Mouse (Mus musculus) brown adipose tissue, adult 24 weeks (tissue): ENCODE results near the gene 4930519P11Rik. TPM values are rescaled to one million over a fixed set of nuclear protein-coding genes. Genes with fewer than 3 reads are reported as not detected.

ENCODE experiments used
- H3K27ac ChIP-seq: fragments of 200-500 bp; replicated peaks from 2 replicates; pipeline ENCODE4 v1.5.1; 2012; ENCODE audit warnings: low read depth, mild to moderate bottlenecking, low read length
- H3K4me1 ChIP-seq: fragments of 200-500 bp; 2 replicates; pipeline ENCODE4 v1.6.1; 2012; ENCODE audit warnings: low read length, mixed read lengths; ENCODE audit not compliant: control insufficient read depth, insufficient read depth, insufficient read length
- H3K4me3 ChIP-seq: fragments of 200-500 bp; 2 replicates; pipeline ENCODE4 v1.5.1; 2012; ENCODE audit warnings: low read depth, mild to moderate bottlenecking, low read length, moderate library complexity; ENCODE audit not compliant: insufficient read depth
- polyA plus RNA-seq: library from polyadenylated mRNA; stranded (reverse); fragments of >200 nt; gene quantifications from 2 replicates; pipeline ENCODE4 v1.2.4, GENCODE M21; 2012; ENCODE audit not compliant: missing spikeins, insufficient read depth, insufficient read length

The 4930519P11Rik gene
- polyA plus RNA-seq, 1 experiment = not detected

DNA sequence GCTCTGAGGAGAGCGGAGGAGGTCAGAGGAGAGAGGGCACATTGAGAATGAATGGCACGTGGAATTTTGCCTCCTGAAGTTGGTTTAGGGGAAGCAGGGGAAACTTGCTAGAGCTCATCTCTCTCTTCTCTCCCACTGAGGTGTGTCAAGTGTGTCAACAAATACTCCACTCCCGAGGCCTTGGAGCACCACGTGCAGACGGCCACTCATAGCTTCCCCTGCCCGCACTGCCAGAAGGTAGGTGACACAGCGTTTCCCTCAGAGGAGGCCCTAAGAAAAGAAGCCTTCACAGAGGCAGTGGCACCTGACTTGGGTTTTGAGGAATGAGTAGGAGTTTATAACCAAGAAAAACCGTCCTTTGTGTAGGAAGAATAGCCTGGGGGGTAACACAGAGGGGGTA is 27.9 kb upstream of the 4930519P11Rik start:
- Histone ChIP-seq H3K4me3 (no peak overlapping the region), H3K4me1 (no peaks in the 10 kb centered on the region), H3K27ac (no peak overlapping the region)

DNA sequence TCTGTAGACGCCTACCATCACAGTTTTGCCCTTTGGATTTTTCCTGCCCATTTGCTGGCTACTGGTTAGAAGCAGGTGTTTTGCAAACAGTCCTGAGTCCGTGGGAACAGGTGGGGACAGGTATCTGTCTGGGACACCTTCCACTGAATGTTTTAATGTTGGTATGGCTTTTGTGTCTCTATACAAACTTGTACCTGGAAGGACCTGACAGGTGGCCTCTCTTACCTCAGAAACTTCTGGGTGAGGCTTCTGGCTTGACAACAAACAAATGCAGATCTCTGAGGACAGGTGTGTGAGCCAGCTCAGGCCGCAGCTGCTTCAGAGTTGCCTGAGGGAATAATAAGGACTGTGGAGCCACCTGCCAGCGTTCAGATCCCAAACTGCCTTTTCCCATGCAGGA is 25.9 kb upstream of the 4930519P11Rik start:
- no peak overlapping the region for H3K27ac ChIP-seq
- no peaks in the 10 kb centered on the region for H3K4me1 ChIP-seq
- H3K4me3 ChIP-seq = no peak overlapping the region

DNA sequence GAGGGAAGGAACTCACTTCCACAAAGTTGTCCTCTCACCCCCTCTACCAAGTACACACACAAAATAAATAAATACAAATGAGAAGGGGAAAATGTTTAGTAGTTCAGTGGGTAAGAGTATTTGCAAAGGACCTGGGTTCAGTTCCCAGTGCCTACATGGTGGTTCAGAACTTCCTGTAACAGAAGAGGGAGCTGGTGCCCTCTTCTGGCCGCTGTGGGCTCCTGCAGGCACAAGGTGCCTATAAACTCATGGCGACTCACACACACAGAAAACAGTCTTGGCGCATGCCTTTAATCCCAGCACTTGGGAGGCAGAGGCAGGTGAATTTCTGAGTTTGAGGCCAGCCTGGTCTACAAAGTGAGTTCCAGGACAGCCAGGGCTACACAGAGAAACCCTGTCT is 25.3 kb upstream of the 4930519P11Rik start:
- H3K4me3 ChIP-seq = no peak overlapping the region
- no peak overlapping the region for H3K27ac ChIP-seq
- no peaks in the 10 kb centered on the region for H3K4me1 ChIP-seq

DNA sequence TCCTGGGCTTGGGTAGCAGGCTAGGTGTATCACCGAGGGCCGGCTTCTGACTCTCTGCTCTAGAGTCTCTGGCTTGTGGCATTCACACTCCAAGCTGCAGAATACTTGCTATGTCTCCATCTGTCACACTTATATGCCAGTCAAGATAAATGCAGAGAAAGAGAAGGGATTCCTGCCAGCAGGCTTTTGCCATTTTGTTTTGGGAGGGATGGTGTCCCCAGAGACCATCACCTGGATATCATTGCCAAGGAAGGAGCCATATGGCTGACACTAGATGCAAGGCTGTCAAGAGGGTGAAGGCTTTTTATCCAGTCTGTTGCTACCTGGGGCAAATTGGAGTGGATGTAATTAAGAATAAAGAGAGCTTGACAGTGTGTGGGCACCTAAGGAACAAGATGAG is 22.6 kb upstream of the 4930519P11Rik start:
- Histone ChIP-seq H3K27ac (no peak overlapping the region), H3K4me1 (no peaks in the 10 kb centered on the region), H3K4me3 (no peak overlapping the region)

DNA sequence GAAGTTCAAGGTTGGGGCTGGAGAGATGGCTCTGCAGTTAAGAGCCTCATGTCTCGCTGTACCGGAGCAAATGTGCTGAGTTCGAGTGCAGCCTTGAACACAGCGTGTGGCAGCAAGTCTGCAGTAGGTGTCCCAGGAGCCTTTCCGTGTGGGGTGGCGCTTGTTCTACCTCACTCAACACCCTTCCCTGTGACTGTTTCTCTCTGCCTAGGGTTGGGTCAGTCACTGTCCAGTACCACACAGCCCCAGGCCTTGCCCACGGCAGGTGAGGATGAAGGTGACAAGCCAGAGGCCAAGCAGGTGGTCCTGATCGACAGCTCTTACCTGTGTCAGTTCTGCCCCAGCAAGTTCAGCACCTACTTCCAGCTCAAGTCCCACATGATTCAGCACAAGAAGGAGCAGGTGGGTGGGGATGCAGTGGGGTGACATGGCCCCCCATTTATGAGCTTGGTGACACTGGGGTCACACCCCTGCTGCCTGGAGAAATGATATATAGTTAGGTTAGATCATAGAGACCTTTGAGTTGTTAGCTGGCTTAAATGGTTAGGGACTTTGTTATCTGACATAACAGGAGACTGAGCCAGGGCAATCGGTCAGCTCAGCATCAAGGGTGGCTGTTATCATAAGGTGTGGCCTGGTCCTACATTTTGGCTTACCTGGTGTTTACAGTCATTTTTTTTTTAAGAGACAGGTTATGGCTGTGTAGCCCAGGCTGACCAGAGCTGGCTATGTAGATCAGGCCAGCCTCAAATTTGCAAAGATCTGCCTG is 20.8 kb upstream of the 4930519P11Rik start:
- H3K4me1 ChIP-seq = no peaks in the 10 kb centered on the region
- no peak overlapping the region for H3K27ac ChIP-seq
- H3K4me3 ChIP-seq = no peak overlapping the region

- Histone ChIP-seq H3K4me3 (no peak overlapping the region), H3K4me1 (no peaks in the 10 kb centered on the region), H3K27ac (no peak overlapping the region)
Measured at GRCm38 (mm10) chr2:154633039-154633742, 20.0 kb upstream of the 4930519P11Rik start.

DNA sequence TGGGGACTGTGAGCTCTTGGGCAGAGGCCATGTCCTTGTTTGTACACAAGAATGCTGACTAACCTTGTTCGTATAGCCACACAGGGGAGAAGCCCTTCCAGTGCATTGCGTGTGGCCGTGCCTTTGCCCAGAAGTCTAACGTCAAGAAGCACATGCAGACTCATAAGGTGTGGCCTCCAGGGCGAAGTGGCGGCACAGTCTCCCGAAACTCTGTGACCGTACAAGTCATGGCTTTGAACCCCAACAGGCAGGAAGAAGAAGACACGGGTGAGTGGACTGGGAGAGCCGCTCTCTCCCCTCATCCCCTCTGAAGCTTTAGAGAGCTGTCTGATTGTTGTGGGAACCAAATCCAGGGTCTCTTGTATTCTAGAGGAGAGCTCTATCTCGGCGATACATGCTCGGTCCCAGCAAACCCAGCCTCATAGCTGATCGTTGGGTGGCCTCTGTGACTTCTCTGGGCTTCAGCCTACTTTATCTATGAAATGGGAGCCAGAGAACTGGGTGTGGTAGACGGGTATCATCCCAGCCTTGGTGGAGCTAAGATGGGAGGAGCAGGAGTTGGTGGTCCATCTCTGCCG is 19.1 kb upstream of the 4930519P11Rik start:
- Histone ChIP-seq H3K4me3 (no peak overlapping the region), H3K27ac (no peak overlapping the region), H3K4me1 (no peaks in the 10 kb centered on the region)

GRCm38 (mm10) chr2:154630531-154630930 is 17.3 kb upstream of the 4930519P11Rik start:
- no peaks in the 10 kb centered on the region for H3K4me1 ChIP-seq
- no peak overlapping the region for H3K27ac ChIP-seq
- H3K4me3 ChIP-seq = no peak overlapping the region

- Histone ChIP-seq H3K4me3 (no peak overlapping the region), H3K27ac (no peak overlapping the region), H3K4me1 (peaks cover 2% of the 10 kb centered on the region; the same call in 1 of the 2 replicates)
Measured at GRCm38 (mm10) chr2:154624137-154624536, 10.9 kb upstream of the 4930519P11Rik start.

- Histone ChIP-seq H3K27ac (no peak overlapping the region), H3K4me1 (peaks cover 2% of the 10 kb centered on the region; the same call in 1 of the 2 replicates), H3K4me3 (no peak overlapping the region)
Measured at GRCm38 (mm10) chr2:154621684-154622083, 8.4 kb upstream of the 4930519P11Rik start.

GRCm38 (mm10) chr2:154617061-154617460 is 3.8 kb upstream of the 4930519P11Rik start:
- Histone ChIP-seq H3K27ac (no peak overlapping the region), H3K4me1 (peaks cover 8% of the 10 kb centered on the region)

DNA sequence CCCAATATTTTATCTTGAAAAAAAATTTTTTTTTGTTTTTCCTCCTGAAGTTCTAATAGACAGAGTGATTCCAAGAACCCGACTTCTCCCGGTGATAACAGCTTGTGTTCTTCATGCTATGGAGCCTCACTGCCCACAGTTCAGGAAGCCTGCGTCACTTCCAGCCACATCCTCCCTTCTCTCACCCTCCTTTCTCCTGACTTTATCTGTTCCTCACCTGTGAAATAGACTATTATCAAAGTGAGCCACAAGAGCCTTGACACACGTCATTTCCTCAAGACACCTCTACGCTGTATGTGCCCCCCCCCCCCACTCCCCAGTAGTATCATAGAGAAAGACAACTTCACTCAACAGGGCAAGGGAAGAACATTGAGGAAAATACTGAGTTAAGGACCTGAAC is 2.4 kb upstream of the 4930519P11Rik start:
- peak overlapping the region; percentile 56 for H3K27ac ChIP-seq
- no peak overlapping the region for H3K4me3 ChIP-seq
- H3K4me1 ChIP-seq = peaks cover 5% of the 10 kb centered on the region

More at GRCm38 (mm10) chr2:154617061-154617460, 3.8 kb upstream of the 4930519P11Rik start:
- no peak overlapping the region for H3K4me3 ChIP-seq

GRCm38 (mm10) chr2:154614841-154615576 is 1.8 kb upstream of the 4930519P11Rik start:
- H3K27ac ChIP-seq = peak overlapping the region; percentile 66
- H3K4me3 ChIP-seq = peak overlapping the region; percentile 29
- peaks cover 5% of the 10 kb centered on the region for H3K4me1 ChIP-seq

DNA sequence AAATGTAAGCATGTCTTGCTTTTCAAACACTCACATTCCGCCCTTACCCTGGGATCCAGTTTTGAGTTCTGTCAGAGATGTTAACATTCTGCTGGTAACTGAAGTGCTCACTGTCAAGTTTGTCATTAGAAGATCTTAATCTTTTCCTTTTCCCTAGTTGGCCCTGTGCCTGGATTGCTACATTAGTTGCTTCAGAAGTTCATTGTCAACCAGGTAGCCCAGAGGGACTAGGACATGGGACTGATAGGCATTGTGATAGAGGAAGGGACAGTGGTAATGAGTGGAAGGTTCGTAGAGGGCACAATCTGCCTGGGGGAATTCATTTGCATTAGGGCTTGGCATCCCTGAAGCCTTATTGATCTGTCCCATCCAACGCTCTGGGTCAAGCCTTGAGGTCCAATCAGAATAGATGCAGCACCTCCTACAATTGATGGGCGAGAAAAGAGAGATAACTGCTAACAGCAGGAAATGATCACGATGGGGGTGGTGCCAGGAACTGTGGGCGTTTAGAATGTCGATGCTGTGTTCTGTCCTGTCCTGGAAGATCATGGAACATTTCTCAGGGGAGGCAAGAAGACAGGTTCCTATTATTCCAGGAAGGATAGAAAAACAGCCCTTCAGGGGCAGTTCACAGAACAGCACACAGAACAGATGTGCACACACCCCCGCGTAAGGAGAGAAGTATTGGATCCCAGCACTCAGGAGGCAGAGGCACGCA is 4.0 kb downstream of the 4930519P11Rik start:
- Histone ChIP-seq H3K4me1 (peaks cover 4% of the 10 kb centered on the region; the same call in 1 of the 2 replicates), H3K4me3 (no peak overlapping the region), H3K27ac (no peak overlapping the region)
